Mouse (Mus musculus) granulocyte monocyte progenitor cell, adult 5-6 weeks (primary cell): ENCODE results near the gene Slc22a13. TPM values are rescaled to one million over a fixed set of nuclear protein-coding genes. Genes with fewer than 3 reads are reported as not detected.

Experiments
- ATAC-seq: replicated peaks from 2 replicates; pipeline ENCODE4 v1.8.0; 2016; ENCODE audit warnings: mild to moderate bottlenecking, moderate TSS enrichment, inconsistent platforms; ENCODE audit not compliant: poor library complexity, severe bottlenecking
- total RNA-seq, 2 experiments: library from RNA; stranded (forward) in 1 of 2; stranded (reverse) in 1 of 2; fragments of 200-712, 200-1000 nt in 1 of 2; fragments of >200 nt in 1 of 2; fragmentation: Nextera tagmentation in 1 of 2; gene quantifications; 2 replicates each; pipeline ENCODE4 v1.2.3; 2014 to 2017

Gene Slc22a13
- total RNA-seq, 2 experiments from 2014 or later, result not detected

DNA sequence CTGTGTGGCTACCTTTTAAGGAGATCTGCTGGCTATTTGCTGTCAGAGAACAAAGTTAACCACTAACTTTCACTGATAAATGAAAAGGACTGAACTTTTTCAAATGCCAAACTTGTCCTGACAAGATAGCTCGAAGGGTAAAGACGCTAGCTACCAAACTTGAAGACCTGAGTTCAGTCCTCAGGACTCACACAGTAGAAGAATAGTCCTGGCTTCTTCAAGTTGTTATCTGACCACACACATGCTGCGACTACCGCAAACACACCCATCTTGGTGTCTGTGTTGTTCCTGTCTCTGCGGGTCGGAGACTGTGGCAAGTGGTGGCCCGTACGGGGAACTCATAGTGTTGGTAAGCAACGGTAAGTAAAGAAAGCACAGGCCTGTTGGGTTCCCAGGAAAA, 5.3 kb downstream of the Slc22a13 start:
- ATAC-seq, result no peak

- no peak for ATAC-seq
Observed at GRCm38 (mm10) chr9:119201653-119202052, 7.2 kb downstream of the Slc22a13 start.

DNA sequence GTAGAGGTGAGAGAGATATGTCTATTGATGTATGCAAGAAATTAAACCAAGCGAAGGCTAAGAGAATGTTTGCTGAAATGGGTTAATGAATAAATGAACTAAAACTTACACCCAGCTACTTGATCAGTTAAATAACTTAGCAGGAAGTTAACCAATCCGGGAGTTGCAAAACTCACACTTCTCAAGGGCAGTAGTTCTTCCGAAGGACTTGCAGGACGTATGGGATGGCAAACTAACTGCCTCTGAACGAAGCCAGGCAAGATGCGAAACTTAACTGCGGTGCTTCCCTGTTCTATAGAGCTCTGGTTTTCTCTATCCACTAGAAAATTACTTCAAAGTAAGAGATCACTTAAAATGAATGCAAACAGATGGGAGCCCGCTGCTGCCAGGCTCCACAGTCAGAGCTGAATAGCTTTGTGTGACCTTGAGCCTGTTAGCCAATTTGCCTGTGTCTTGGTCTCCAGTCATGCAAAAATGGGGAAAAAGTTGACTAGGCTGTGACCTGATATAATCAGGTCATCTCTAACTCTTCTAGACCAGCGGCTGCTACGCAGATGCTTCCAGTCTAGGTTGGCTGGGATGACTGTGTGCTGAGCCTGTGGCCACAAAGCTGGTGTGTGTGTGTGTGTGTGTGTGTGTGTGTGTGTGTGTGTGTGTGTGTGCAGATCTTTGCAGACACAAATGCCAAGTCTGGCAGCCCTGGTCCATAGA, 9.6 kb downstream of the Slc22a13 start:
- ATAC-seq, result peak; percentile 35; the same call in 1 of the 2 replicates

GRCm38 (mm10) chr9:119192202-119192990, 16.5 kb downstream of the Slc22a13 start:
- no peak for ATAC-seq

GRCm38 (mm10) chr9:119181241-119181728, 27.6 kb downstream of the Slc22a13 start:
- ATAC-seq, result no peak

DNA sequence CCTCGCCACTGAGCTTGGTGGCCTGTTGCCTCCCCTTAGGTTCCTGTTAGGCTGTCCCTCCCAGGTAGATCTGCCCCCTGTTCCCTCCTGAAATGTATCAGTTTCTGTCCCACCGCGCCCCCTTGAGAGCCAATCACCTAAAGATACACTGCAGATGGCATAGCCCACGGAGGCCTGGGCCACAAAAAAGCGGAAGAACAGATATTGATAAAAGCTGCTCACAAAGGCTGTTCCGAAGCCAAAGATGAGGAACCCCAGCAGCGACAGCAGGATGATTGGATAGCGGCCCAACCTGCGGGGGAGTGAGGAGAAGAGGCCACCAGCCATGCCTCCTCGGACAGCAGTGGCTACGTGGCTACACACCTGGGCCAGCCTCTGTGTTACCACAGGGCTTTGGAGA, 29.6 kb downstream of the Slc22a13 start:
- no peak for ATAC-seq

- ATAC-seq, result no peak
Observed at GRCm38 (mm10) chr9:119167608-119168007, 41.3 kb downstream of the Slc22a13 start.

- no peak for ATAC-seq
Observed at GRCm38 (mm10) chr9:119165548-119165947, 43.4 kb downstream of the Slc22a13 start.

GRCm38 (mm10) chr9:119164743-119165142, 44.2 kb downstream of the Slc22a13 start:
- no peak for ATAC-seq

DNA sequence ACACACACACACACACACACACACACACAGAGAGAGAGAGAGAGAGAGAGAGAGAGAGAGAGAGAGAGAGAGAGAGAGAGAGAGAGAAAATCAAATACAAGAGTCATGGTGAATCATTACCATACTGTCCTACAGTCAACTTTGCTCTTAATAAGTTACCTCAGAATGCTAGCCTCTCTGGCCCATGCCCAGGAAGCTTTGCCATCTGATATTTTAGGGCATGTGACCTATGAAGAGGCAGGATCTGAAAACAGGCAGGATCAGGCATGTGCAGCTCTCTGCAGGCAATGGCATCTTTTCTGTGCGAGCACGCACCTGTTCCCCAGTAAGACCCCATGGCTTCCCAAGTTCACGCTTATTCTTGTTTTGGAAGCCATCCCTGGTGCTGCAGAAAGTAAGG, 48.2 kb downstream of the Slc22a13 start:
- ATAC-seq, result no peak

DNA sequence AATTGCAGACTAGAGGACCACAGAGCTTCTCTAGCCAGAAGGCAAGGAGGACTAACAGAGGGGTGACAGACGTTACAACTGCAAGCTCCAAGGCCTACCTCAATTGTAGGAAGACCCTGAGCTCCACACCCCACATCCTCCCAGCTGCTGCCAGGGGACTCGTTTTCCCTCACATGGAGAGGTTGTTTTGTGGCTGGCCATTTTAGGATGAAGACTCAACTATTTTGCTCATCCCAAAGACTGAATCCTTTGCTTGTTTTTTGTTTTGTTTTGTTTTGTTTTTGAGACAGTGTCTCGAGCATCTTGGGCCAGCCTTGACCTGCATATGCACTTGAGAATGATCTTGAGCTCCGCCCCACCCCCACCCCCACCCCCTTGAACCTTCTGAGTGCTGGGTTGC, 50.0 kb downstream of the Slc22a13 start, which contains the start of gene Gm47289:
TSS of gene Gm47289 (plus strand) at position 301 of the 400 bp plus-strand sequence.
- ATAC-seq, result no peak

DNA sequence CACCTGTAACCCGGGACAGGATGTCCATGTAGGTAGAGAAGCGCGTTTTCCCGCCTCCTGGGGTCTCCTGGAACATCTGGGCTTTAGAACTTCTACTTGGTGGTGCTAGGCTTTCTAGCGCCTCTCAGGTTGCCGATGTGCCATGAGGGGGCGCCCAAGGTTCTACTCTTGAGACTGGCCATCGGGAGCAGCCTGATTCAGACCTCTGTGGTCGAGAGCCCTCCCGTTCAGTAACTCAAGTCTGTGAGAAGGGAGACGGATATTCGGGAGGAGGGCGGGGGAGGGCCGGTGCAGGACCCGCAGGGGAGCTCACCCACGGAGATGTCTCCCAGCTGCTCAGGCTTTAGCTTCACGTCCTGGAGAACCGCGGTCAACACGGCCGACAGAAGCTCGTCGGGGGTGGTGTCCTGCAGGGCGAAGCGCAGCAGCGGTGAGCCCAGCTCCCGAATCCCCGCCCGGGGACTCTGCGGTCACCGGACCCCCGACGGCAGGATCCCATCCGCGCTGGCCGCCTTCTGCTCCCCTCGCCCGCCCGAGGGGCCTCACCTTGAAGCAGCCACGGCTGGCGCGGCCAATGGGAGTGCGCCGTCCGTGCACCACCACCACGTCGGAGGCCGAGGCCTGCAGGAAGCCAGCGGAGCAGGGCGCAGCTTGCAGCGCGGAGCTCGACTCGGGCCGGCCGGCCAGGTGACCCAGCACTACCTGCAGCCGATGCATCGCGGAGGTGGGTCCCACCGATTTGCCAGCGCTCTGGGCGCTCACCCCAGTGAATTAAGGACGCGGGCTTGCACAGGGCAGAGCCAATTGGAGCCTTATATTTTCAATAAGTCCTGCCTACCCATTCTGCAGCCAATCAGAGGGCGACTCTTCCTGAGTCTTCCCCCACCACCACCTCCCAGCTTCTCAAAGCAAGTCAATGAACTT, 52.4 kb downstream of the Slc22a13 start, which contains the start of gene Acaa1b:
TSS of gene Acaa1b (minus strand) at position 816 of the 924 bp plus-strand sequence.
- peak; percentile 73; the same call in 1 of the 2 replicates for ATAC-seq

DNA sequence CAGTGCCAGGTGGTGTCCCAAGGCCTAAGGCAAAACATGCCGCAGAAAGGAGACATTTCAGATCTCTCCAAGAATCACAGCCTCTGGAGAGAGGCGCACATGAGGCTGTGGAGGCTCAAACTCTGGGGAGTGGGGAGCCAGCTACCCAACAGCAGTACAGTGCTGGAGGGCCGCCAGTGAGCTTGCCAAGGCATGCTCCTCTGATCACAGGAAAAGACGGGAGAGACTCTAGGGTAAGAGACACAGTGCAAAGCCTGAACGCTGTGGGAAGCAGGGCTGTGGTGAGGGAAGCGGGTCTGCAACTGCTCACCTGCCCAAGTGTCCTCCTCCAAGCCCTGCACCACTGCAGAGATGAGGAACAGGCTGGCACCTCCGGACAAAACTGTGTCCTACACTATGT, 53.1 kb downstream of the Slc22a13 start:
- no peak for ATAC-seq

DNA sequence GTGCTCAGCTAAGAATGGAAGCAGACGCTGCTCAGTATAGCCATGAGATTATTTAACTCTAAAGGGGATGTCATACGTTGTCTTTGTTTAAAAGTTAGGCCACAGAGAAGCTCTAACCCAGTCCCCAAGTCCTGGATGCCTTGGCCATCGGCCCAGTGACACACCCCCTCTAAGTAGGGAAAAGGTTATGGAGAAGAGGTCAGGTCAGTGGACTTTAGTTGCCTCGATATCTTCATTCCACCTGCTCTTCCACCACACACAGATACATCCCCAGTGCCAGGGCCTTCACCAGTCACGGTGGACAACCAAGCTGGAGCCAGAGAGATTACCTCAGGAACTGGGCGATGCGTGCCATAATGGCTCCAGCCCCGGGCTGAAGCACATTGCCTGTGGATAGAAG, 53.5 kb downstream of the Slc22a13 start:
- ATAC-seq, result no peak

DNA sequence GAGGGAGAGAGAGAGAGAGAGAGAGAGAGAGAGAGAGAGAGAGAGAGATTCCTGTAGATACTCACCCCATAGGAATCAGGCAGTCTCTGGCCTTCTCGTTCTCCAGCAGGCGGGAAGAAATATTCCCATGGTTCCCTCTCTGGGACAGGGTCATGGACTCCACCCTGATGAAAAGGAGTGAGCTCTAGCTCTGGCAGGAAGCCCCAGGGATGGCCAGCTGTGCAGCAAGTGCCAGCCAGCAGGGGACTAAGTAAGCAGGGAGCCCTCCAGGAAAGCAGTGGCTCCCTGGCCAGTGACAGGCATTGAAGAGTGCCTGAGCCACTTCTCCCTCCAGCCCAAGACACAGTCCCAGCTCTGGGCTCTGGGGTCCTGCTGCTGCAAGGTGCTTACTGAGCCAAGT, 57.1 kb downstream of the Slc22a13 start:
- ATAC-seq, result no peak

GRCm38 (mm10) chr9:119149601-119150000, 59.3 kb downstream of the Slc22a13 start:
- ATAC-seq, result peak; percentile 49

GRCm38 (mm10) chr9:119146098-119146770, 62.7 kb downstream of the Slc22a13 start:
- no peak for ATAC-seq

GRCm38 (mm10) chr9:119145638-119146037, 63.3 kb downstream of the Slc22a13 start:
- no peak for ATAC-seq

- ATAC-seq, result no peak
Observed at GRCm38 (mm10) chr9:119145137-119145536, 63.8 kb downstream of the Slc22a13 start.

GRCm38 (mm10) chr9:119144696-119145095, 64.2 kb downstream of the Slc22a13 start:
- ATAC-seq, result no peak
